Mouse (Mus musculus): ENCODE measurements at regions not wholly inside any gene's neighbourhood (a gene's known extent, or its start where the extent isn't known, plus 50 kb on each side); places are given as distances from the start of the nearest gene placed in this dataset.

DNA sequence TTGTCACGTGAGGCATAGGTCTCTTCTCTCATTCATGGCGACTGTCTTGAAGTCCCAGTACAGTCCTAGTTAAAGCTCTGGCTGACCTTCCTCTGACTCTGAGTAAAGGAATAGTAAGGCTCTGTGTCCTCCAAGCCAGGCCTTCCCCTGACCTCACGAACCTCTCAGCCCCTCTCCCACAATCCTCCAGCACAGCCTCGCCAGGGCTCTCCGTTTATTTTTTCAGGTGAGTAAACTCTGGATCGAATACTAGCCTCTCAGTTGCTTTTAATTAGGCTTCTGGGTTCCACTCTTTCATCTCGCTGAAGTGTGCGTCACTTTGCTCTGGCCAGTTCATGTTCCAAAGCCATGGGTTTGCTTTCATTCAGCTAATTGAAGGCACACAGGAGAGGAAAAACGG is 133.8 kb downstream of the Mylk4 start:
- Histone ChIP-seq H3K4me2 (no peak overlapping the region), H3K27ac (ENCODE audit: poor library complexity, severe bottlenecking) (no peak overlapping the region), H3K9ac (no peak overlapping the region), H3K27me3 (replicated peaks) (0 out of 2 replicates have a peak, but pooled peaks cover 2% of the 10 kb centered on the region), H3K4me3 (no peak overlapping the region), H3K4me1 (replicated peaks) (no peaks in the 10 kb centered on the region), H3K36me3 (no peaks in the 10 kb centered on the region), H3K9me3 (replicated peaks) (no peaks in the 10 kb centered on the region)
- 67% methylated on average over 9 of the region's 9 CpGs for WGBS
- no peak for ATAC-seq (ENCODE audit: insufficient number of reproducible peaks, low FRiP score)

DNA sequence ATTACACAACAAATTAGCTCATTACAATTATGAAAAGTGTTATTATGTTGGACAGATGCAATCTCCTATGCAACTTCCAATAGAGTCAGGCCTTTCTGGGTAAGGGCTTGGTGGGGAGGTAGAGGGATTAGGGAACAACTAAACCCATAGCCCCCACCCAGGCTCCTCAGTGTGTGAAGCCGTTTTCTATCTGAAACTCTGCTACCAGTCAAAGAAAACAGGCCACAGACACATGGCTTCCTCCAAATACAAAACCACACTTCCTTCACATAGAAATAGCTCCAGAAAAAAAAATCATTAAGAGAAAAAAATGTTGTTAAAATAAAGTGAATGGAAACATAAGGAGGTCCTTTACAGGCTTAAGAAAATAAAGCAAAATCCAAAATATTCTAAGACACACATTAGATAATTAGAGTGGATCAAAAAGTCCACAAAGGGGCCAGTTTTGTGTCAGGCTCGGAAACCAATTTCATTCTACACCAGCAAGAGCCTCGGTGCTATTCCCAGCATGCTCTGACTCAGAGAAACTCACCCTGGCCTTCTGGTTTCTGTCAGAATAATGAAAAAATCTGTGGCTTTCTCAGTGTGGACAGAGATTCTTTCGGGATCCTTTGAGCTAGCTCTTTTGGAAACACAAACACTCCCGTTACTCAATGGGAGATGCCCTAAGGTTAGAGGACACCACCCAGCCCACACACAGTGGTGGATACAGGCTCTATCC is 140.6 kb downstream of the Mylk4 start:
- H3K9me3 ChIP-seq (replicated peaks): no peaks in the 10 kb centered on the region
- no peaks in the 10 kb centered on the region for H3K27me3 ChIP-seq (replicated peaks)
- no peak for ATAC-seq (ENCODE audit: insufficient number of reproducible peaks, low FRiP score)
- 46% methylated on average over 5 of the region's 5 CpGs for WGBS
- H3K4me3 ChIP-seq: no peak overlapping the region
- H3K9ac ChIP-seq: no peak overlapping the region
- no peaks in the 10 kb centered on the region for H3K36me3 ChIP-seq
- no peak overlapping the region for H3K27ac ChIP-seq (ENCODE audit: poor library complexity, severe bottlenecking)
- H3K4me1 ChIP-seq (replicated peaks): no peaks in the 10 kb centered on the region
- H3K4me2 ChIP-seq: no peak overlapping the region

DNA sequence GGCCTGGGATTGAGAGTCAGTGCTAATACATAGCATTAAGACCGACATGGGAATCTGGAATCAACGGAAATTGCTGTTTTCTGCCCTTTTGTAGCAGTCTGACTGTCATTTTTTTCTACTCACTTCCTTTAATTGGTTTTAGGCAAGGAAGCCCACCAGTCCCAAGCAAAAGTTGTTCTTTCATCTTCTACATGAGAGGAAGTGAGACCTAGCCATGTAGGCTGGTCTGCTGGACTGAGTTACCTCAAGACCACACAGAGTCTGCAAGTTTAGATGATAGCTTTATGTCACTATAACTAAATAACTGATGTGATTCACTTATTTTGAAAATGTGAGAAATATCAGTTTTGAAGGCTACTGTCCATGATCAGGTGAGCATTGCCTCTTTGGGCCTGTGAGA is 142.8 kb downstream of the Mylk4 start:
- Histone ChIP-seq H3K27me3 (replicated peaks) (no peaks in the 10 kb centered on the region), H3K27ac (ENCODE audit: poor library complexity, severe bottlenecking) (no peak overlapping the region), H3K36me3 (no peaks in the 10 kb centered on the region), H3K9me3 (replicated peaks) (no peaks in the 10 kb centered on the region), H3K4me3 (no peak overlapping the region), H3K4me1 (replicated peaks) (no peaks in the 10 kb centered on the region), H3K9ac (no peak overlapping the region), H3K4me2 (no peak overlapping the region)
- 85% methylated on average over 2 of the region's 2 CpGs for WGBS
- ATAC-seq (ENCODE audit: insufficient number of reproducible peaks, low FRiP score): no peak

DNA sequence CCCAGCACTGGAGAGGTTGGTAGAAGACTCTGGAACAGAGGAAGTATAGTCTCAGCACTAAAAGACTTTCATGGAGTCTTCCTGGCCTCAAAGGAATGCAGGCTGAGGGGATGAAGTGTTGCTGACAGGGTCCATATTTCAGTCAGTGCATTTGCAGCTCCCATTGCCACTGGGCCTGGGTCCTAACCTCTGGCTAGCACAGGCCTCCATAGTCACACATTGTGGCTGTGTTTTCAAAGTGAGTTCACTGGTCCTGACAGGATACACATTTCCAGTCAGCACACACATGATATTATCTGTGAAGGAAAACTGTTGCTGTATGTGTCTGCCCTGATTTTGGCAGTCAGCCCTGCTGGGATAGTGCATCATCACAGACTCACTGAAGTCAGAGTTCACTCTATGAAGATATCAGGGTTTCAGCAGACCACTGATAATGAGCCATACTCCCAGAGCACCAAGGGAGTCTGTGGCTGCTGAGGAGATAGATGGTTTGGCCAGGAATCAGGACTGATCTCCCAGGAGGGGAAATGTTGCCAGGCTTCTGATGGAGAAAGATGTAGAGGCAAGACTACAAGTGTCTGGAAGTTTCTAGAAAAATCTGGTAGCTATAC is 153.5 kb downstream of the Mylk4 start:
- Histone ChIP-seq H3K4me3 (no peak overlapping the region), H3K4me2 (no peak overlapping the region), H3K9me3 (replicated peaks) (no peaks in the 10 kb centered on the region), H3K9ac (no peak overlapping the region), H3K27me3 (replicated peaks) (no peaks in the 10 kb centered on the region), H3K4me1 (replicated peaks) (peaks cover 16% of the 10 kb centered on the region), H3K27ac (ENCODE audit: poor library complexity, severe bottlenecking) (peak overlapping the region; percentile 38), H3K36me3 (no peaks in the 10 kb centered on the region)
- peak; percentile 81 for ATAC-seq (ENCODE audit: insufficient number of reproducible peaks, low FRiP score)

DNA sequence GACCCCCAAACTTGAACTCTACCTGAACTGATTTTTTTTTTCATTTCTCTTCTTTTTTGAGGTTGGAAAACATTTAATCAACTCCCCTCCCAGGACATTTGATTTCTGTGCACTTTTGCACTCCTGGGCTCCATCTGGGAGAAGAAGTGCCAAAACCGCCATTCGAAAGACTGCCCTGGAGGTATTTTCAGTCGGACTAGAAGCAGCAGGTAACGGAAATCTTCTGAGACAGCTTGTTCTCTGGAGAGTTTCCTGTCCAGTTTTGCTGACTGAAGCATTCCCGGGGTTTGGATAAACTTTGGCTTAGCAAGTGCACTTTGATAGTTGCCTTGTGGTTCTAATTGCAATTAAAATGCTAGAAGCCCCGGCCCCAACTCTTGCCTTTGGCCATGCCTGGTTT is 169.8 kb downstream of the Mylk4 start:
- Histone ChIP-seq H3K27ac (ENCODE audit: poor library complexity, severe bottlenecking) (no peak overlapping the region), H3K27me3 (replicated peaks) (no peaks in the 10 kb centered on the region), H3K4me1 (replicated peaks) (peaks cover 23% of the 10 kb centered on the region), H3K9me3 (replicated peaks) (no peaks in the 10 kb centered on the region), H3K9ac (no peak overlapping the region), H3K4me3 (no peak overlapping the region), H3K36me3 (no peaks in the 10 kb centered on the region), H3K4me2 (no peak overlapping the region)
- ATAC-seq (ENCODE audit: insufficient number of reproducible peaks, low FRiP score): no peak
- WGBS: 46% methylated on average over 6 of the region's 6 CpGs

DNA sequence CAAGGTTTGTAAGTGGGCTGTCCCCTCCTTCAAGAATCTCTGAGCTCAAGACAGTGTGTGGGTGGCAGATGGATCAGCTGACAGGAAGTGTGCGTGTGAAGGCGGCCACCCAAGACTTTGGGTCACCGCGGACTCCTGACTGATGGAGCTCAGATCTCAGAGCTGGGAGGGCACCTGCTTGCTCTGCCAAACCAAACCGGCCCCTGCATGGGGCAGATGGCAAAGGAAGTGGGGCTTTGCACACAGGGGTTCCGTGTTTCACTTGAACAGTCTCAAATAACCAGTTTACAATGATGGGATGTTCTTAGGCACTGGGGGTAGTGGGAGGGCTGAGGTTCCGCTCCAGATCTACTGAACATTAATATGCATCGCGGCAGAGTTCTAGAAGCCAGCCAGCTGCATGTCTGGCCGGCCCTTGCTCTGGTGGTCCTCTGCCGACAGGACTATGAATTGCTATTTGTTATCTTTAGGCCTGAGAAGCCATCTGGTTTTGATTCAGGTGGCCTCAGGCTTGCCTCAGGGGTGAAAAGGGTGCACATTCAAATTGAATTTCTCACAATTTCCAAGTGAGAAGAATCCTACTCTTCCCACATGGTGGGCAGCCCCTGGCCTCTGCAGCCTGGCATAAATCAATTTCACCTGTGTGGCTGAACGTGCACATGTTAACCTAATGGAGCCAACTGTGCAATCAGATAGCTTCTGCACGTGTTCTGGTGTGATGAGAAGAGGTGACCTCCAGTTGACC is 172.0 kb downstream of the Mylk4 start:
- Histone ChIP-seq H3K4me2 (no peak overlapping the region), H3K27ac (ENCODE audit: poor library complexity, severe bottlenecking) (no peak overlapping the region), H3K9ac (no peak overlapping the region), H3K4me3 (no peak overlapping the region), H3K27me3 (replicated peaks) (no peaks in the 10 kb centered on the region), H3K9me3 (replicated peaks) (no peaks in the 10 kb centered on the region), H3K4me1 (replicated peaks) (peaks cover 22% of the 10 kb centered on the region), H3K36me3 (no peaks in the 10 kb centered on the region)
- WGBS: 51% methylated on average over 13 of the region's 13 CpGs
- no peak for ATAC-seq (ENCODE audit: insufficient number of reproducible peaks, low FRiP score)

DNA sequence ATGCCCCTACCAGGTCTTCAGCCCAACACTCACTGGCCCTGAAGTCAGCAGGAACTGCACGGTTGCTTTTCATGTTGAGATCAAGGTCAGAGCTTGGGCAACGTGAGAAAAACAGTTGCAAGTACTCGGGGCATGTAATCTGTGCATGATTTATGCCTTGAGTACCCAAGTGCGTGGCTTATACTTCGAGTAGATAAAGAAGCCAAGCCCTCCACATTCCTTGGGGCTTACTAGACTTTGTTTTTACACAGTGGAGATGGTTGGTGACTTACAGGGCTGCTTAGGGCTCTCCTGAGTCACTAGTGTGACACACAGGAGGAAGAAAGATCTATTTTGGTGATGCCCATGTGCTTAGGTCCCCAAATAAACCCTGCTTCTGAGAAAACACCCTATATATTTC is 172.8 kb downstream of the Mylk4 start:
- Histone ChIP-seq H3K27me3 (replicated peaks) (no peaks in the 10 kb centered on the region), H3K4me3 (no peak overlapping the region), H3K4me1 (replicated peaks) (peaks cover 19% of the 10 kb centered on the region), H3K36me3 (no peaks in the 10 kb centered on the region), H3K9ac (no peak overlapping the region), H3K27ac (ENCODE audit: poor library complexity, severe bottlenecking) (no peak overlapping the region), H3K9me3 (replicated peaks) (no peaks in the 10 kb centered on the region), H3K4me2 (no peak overlapping the region)
- ATAC-seq (ENCODE audit: insufficient number of reproducible peaks, low FRiP score): no peak
- WGBS: 28% methylated on average over 5 of the region's 5 CpGs

DNA sequence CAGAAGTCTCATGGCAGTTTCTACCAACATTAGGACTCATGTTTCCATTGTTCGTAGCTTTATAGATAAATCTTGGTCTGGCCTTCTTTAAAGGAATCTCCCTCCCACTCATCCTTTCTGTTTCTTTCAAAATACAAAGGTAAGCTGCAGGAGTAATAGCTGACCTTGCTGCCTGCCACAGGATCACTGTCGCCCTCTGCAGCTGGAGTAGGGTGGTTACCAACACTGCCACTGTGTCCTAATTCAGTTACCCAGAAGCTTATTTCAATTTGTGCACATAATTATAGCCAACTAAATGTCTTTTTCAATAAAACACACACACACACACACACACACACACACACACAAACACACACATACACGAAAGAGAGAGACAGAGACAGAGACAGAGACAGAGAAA is 175.3 kb downstream of the Mylk4 start:
- H3K27me3 ChIP-seq (replicated peaks): no peaks in the 10 kb centered on the region
- no peak for ATAC-seq (ENCODE audit: insufficient number of reproducible peaks, low FRiP score)
- H3K9ac ChIP-seq: no peak overlapping the region
- peaks cover 19% of the 10 kb centered on the region for H3K4me1 ChIP-seq (replicated peaks)
- H3K36me3 ChIP-seq: no peaks in the 10 kb centered on the region
- H3K4me2 ChIP-seq: no peak overlapping the region
- H3K27ac ChIP-seq (ENCODE audit: poor library complexity, severe bottlenecking): no peak overlapping the region
- no peak overlapping the region for H3K4me3 ChIP-seq
- H3K9me3 ChIP-seq (replicated peaks): no peaks in the 10 kb centered on the region
- WGBS: 74% methylated on average over 3 of the region's 3 CpGs

GRCm38 (mm10) chr13:32603925-32604590 is 179.7 kb downstream of the Mylk4 start:
- H3K9ac ChIP-seq: no peak overlapping the region
- no peaks in the 10 kb centered on the region for H3K36me3 ChIP-seq
- H3K4me3 ChIP-seq: no peak overlapping the region
- no peaks in the 10 kb centered on the region for H3K9me3 ChIP-seq (replicated peaks)
- 69% methylated on average over 8 of the region's 8 CpGs for WGBS
- no peak overlapping the region for H3K27ac ChIP-seq (ENCODE audit: poor library complexity, severe bottlenecking)
- H3K4me2 ChIP-seq: no peak overlapping the region
- no peaks in the 10 kb centered on the region for H3K27me3 ChIP-seq (replicated peaks)
- ATAC-seq (ENCODE audit: insufficient number of reproducible peaks, low FRiP score): no peak
- H3K4me1 ChIP-seq (replicated peaks): 0 out of 2 replicates have a peak, but pooled peaks cover 3% of the 10 kb centered on the region

- 0 out of 2 replicates have a peak, but pooled peaks cover 3% of the 10 kb centered on the region for H3K4me1 ChIP-seq (replicated peaks)
- H3K9ac ChIP-seq: no peak overlapping the region
- no peak overlapping the region for H3K4me3 ChIP-seq
- H3K27me3 ChIP-seq (replicated peaks): no peaks in the 10 kb centered on the region
- H3K27ac ChIP-seq (ENCODE audit: poor library complexity, severe bottlenecking): no peak overlapping the region
- WGBS: 50% methylated on average over 5 of the region's 5 CpGs
- no peaks in the 10 kb centered on the region for H3K36me3 ChIP-seq
- H3K4me2 ChIP-seq: no peak overlapping the region
- H3K9me3 ChIP-seq (replicated peaks): no peaks in the 10 kb centered on the region
- no peak for ATAC-seq (ENCODE audit: insufficient number of reproducible peaks, low FRiP score)
Observed at GRCm38 (mm10) chr13:32601315-32601714, 182.4 kb downstream of the Mylk4 start.

GRCm38 (mm10) chr13:32593611-32594010 is 190.1 kb downstream of the Mylk4 start:
- Histone ChIP-seq H3K4me1 (replicated peaks) (no peaks in the 10 kb centered on the region), H3K27ac (ENCODE audit: poor library complexity, severe bottlenecking) (no peak overlapping the region), H3K36me3 (no peaks in the 10 kb centered on the region), H3K4me2 (no peak overlapping the region), H3K4me3 (no peak overlapping the region), H3K27me3 (replicated peaks) (no peaks in the 10 kb centered on the region), H3K9ac (no peak overlapping the region), H3K9me3 (replicated peaks) (peaks cover 3% of the 10 kb centered on the region)
- WGBS: 89% methylated on average over 7 of the region's 7 CpGs
- no peak for ATAC-seq (ENCODE audit: insufficient number of reproducible peaks, low FRiP score)

Data from heart, embryonic 12.5 days (tissue).